Mouse (Mus musculus): ENCODE data around the gene Fam229b.
A peak's percentile ranks its signal among the peaks of the same experiment; 100 is the strongest.

Fam229b gene

GRCm38 (mm10) chr10:39133462-39134310 lies at the start of gene Fam229b, which contains the start of gene Tube1:
Gene Fam229b, minus strand, starts transcription at chr10:39133914.
Gene Tube1, plus strand, starts transcription at chr10:39133976.
- DNase-seq (ENCODE audit: low read depth, low spot score), result peak; percentile 98

GRCm38 (mm10) chr10:39176981-39177380 lies 43.3 kb upstream of the Fam229b start:
- DNase-seq (ENCODE audit: low read depth, low spot score), result no peak

- no peak for DNase-seq (ENCODE audit: low read depth, low spot score)
These were observed 39.4 kb upstream of the Fam229b start for GRCm38 (mm10) chr10:39173077-39173476.

GRCm38 (mm10) chr10:39172540-39172931 lies 38.8 kb upstream of the Fam229b start:
- DNase-seq (ENCODE audit: low read depth, low spot score), result no peak

GRCm38 (mm10) chr10:39171603-39172539 lies 38.2 kb upstream of the Fam229b start:
- DNase-seq (ENCODE audit: low read depth, low spot score), result peak; percentile 92

GRCm38 (mm10) chr10:39171134-39171533 lies 37.4 kb upstream of the Fam229b start:
- peak; percentile 94 for DNase-seq (ENCODE audit: low read depth, low spot score)

- DNase-seq (ENCODE audit: low read depth, low spot score), result no peak
These were observed 37.0 kb upstream of the Fam229b start for GRCm38 (mm10) chr10:39170706-39171105.

GRCm38 (mm10) chr10:39170181-39170580 lies 36.5 kb upstream of the Fam229b start:
- peak; percentile 84 for DNase-seq (ENCODE audit: low read depth, low spot score)

- DNase-seq (ENCODE audit: low read depth, low spot score), result no peak
These were observed 35.9 kb upstream of the Fam229b start for GRCm38 (mm10) chr10:39169642-39170041.

GRCm38 (mm10) chr10:39167611-39168010 lies 33.9 kb upstream of the Fam229b start:
- no peak for DNase-seq (ENCODE audit: low read depth, low spot score)

GRCm38 (mm10) chr10:39165632-39166115 lies 32.0 kb upstream of the Fam229b start:
- no peak for DNase-seq (ENCODE audit: low read depth, low spot score)

- no peak for DNase-seq (ENCODE audit: low read depth, low spot score)
These were observed 30.0 kb upstream of the Fam229b start, which contains the start of gene Ccn6 for GRCm38 (mm10) chr10:39163694-39164093. Gene Ccn6, minus strand, starts transcription at chr10:39163794.

GRCm38 (mm10) chr10:39162666-39163484 lies 29.2 kb upstream of the Fam229b start:
- DNase-seq (ENCODE audit: low read depth, low spot score), result no peak

- no peak for DNase-seq (ENCODE audit: low read depth, low spot score)
These were observed 27.7 kb upstream of the Fam229b start for GRCm38 (mm10) chr10:39161406-39161805.

GRCm38 (mm10) chr10:39158306-39158705 lies 24.6 kb upstream of the Fam229b start:
- peak; percentile 54 for DNase-seq (ENCODE audit: low read depth, low spot score)

- DNase-seq (ENCODE audit: low read depth, low spot score), result no peak
These were observed 23.6 kb upstream of the Fam229b start for GRCm38 (mm10) chr10:39157321-39157720.

GRCm38 (mm10) chr10:39156719-39157118 lies 23.0 kb upstream of the Fam229b start:
- DNase-seq (ENCODE audit: low read depth, low spot score), result no peak

- no peak for DNase-seq (ENCODE audit: low read depth, low spot score)
These were observed 8.5 kb upstream of the Fam229b start for GRCm38 (mm10) chr10:39142216-39142615.

GRCm38 (mm10) chr10:39141401-39141800 lies 7.7 kb upstream of the Fam229b start:
- DNase-seq (ENCODE audit: low read depth, low spot score), result no peak

- peak; percentile 63 for DNase-seq (ENCODE audit: low read depth, low spot score)
These were observed 7.1 kb upstream of the Fam229b start for GRCm38 (mm10) chr10:39140843-39141242.

- no peak for DNase-seq (ENCODE audit: low read depth, low spot score)
These were observed 5.0 kb upstream of the Fam229b start for GRCm38 (mm10) chr10:39138761-39139160.
